Mouse (Mus musculus) embryonic fibroblast, embryonic 13.5 days (primary cell): Measurements from ENCODE around the gene Adamts3.

Experiments used
- CTCF ChIP-seq: IDR thresholded peaks from 2 replicates; pipeline ENCODE4 v1.5.1; 2011; ENCODE audit warnings: mild to moderate bottlenecking, control low read depth, low read length, moderate library complexity, borderline replicate concordance; ENCODE audit not compliant: insufficient read depth
- POLR2A ChIP-seq: IDR thresholded peaks from 2 replicates; pipeline ENCODE4 v1.6.1; 2011; ENCODE audit warnings: low read depth, mild to moderate bottlenecking, control low read depth, low read length, moderate library complexity

- TF ChIP-seq POLR2A = no peak
- no peak for TF ChIP-seq CTCF
Measured at GRCm38 (mm10) chr5:89727497-89728057, 155.6 kb downstream of the Adamts3 start.
